Mouse (Mus musculus) duodenum, adult 2 months (tissue): ENCODE results near the gene Lyrm9. TPM values are rescaled to one million over a fixed set of nuclear protein-coding genes. Genes with fewer than 3 reads are reported as not detected.

ENCODE experiments used
- polyA plus RNA-seq: library from polyadenylated mRNA; depleted of rRNA; stranded (reverse); fragments of >200 nt; gene quantifications from 2 replicates; pipeline ENCODE4 v1.2.3, GENCODE M21; 2012; ENCODE audit warnings: low replicate concordance; rRNA removed

Gene Lyrm9
- polyA plus RNA-seq, result 22.0 and 23.5 TPM in 2 replicates

DNA sequence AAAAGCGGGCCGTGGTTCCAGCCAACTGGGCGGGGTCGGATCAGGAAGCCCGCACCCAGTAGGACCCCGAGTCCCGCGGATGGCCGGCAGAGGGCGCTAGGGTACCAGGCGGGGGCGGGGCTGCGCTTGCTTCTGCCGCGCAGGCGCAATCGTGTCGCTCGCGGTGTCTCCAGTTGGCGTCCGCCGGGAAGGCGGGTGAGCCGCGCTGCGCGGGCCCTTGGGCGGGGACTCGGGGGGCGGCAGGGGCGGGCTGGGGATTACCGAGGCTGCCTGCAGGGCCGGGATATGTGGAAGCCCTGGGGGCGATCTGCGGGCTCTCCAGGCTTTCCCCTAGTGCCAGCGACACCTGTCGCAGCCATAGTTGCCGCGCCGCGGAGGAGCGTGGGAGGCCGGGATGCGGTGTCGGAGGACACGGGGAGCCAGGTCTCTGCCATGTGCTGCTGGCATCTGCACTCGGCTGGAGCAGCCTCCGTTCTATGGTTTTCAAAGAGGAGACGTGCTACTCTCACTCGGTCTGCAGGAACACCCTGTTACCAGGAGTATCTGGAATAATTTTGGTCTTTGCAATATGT lies at the start of gene Lyrm9:
Gene Lyrm9 (plus strand): TSS at position 143 of the 572 bp plus-strand sequence.

Other genes starting within 250 kb of the Lyrm9 start
- gene Nlk, start 129.2 kb upstream of the Lyrm9 start, polyA plus RNA-seq, result 6.2 and 7.0 TPM in 2 replicates
- 31.3 and 36.5 TPM in 2 replicates for gene Ccnq, start 74.9 kb upstream of the Lyrm9 start, polyA plus RNA-seq
- 1.7 and 5.6 TPM in 2 replicates for gene Nos2, start 94.2 kb downstream of the Lyrm9 start, polyA plus RNA-seq
- gene Lgals9, start 158.4 kb downstream of the Lyrm9 start, polyA plus RNA-seq, result 404 and 515 TPM in 2 replicates